Mouse (Mus musculus) CD4-positive helper T cell, adult 2 months (primary cell): ENCODE data around the gene Polr3h.
A peak's percentile ranks its signal among the peaks of the same experiment; 100 is the strongest.

Experiments used
- DNase-seq: peaks from one replicate; pipeline ENCODE4 v3.0.0-alpha.2; 2012; ENCODE audit warnings: low read depth, missing footprints, low spot score

Gene Polr3h

DNA sequence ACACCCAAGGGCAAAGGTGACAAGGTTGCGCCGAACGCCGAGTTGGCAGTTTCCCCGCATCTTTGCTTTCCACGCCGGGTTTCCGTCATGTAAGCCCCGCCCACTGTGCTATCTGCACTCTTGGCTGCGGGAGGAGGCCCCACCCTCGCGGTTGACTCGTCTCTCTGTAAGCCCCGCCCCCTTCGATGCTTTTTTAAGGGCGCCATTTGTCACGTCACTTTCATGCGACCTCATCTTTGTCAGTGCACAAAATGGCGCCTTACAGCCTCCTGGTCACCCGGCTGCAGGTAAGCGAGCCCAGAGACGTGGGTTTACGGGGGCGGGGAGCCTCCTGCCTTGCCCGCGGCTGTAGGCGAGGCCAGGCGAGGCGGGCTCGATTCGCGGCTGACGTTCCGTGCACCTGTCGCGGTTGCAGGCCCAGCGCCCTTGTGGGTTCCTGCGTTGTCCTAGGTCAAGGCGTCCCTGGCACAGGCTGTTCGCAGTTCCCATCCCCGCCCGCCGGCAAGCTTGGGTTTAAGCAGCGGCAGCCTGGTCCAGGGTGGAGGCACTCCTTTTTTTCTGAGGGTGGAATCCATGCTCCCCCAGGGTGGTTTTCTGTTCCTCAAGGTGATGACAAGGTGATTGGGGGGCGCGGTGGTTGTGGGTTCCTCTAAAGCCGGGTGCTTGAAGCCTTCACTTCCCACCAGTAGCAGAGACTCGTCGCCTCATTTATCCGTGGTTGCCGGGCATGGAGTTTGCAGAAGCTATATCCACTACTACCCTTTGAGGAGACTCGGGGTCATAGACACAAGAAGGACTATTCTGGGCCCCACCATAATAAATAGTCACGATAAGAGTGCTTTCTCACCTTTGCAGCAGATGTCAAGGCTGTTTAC is 53.5 kb downstream of the Polr3h start, which contains the start of gene Aco2:
Aco2 (plus strand) TSS at position 48 of the 875 bp plus-strand sequence.
- peak; percentile 99 for DNase-seq

DNA sequence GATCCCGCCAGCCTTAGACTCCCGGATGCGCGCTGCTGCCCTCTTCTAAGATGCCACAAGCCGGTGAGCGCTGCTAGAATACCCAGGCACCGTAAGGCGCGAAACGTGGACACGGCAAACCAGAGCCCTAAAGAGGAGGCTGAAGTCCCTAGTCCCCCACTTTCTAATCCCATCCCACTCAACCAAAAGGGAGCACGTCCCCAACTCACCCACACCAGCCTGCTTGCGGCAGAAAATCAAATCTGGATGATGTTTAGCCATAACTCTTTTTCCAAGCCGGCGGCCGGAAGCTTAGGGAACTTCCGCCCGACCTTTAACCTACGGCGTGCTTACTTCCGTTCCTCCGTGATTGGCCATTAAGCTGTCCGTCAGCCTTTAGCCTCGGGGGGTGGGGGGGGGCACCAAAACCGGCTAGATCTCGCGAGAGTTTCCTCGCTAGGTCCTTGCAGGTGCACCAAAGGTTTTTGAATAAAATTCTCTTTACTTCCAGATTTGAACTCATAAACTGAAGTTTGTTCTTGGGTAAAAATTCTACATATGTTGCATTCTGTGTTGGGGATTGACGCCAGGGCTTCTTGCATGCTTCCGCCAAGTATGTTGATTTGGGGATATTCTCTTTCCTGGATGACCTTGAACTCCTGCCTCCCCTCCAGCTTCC is 54.3 kb downstream of the Polr3h start, which contains the start of gene Phf5a:
Phf5a (minus strand) TSS at position 308 of the 658 bp plus-strand sequence.
- DNase-seq: peak; percentile 98

GRCm38 (mm10) chr15:81869985-81870384 is 56.1 kb downstream of the Polr3h start:
- DNase-seq: no peak

- DNase-seq: no peak
These were observed 61.8 kb downstream of the Polr3h start for GRCm38 (mm10) chr15:81864238-81864637.

GRCm38 (mm10) chr15:81860471-81861135 is 65.4 kb downstream of the Polr3h start:
- no peak for DNase-seq

DNA sequence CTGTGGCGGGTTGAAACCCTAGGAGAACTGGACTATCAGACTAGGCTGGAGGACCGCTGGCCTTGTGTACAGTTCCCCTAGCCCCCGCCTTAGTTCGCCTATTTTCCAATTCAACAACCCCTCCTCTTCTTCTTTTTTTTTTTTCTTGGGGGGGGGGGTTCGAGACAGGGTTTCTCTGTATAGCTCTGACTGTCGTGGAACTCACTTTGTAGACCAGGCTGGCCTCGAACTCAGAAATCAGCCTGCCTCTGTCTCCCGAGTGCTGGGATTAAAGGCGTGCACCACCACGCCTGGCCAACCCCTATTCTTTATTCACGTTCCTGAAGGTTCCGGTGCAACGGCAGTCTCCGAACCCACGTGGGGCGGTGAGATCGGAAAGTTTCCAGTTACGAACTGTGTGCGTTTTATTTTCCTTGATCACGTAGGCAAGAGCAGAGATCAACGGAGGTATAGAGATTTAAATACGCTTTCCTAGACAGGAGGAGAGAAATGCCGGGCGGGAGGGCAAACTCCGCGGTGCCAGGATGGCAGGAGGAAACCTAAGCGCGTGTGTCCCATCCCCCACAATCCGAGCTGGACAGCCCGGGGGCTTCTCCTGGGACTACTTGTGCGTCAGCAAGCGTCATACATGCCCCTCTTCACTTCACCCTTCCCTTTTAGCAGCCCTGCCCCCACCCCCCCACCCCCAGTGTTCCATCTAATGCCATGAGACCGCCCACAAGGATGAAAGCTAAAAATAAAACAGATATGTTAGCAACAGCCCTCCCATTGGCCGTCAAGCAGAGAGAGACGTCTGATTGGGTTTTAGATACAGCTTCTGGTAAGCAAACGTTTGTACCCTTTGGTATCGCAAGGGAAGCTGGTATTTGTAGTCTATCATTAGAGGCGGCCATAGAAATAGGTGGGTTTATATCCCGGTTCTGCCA is 66.4 kb downstream of the Polr3h start:
- DNase-seq: peak; percentile 96

- peak; percentile 81 for DNase-seq
These were observed 67.3 kb downstream of the Polr3h start, which contains the start of gene Tob2 for GRCm38 (mm10) chr15:81858517-81859329. Tob2 (minus strand) TSS chr15:81858796.

GRCm38 (mm10) chr15:81858138-81858516 is 67.9 kb downstream of the Polr3h start:
- peak; percentile 92 for DNase-seq

GRCm38 (mm10) chr15:81857724-81858116 is 68.3 kb downstream of the Polr3h start:
- no peak for DNase-seq

DNA sequence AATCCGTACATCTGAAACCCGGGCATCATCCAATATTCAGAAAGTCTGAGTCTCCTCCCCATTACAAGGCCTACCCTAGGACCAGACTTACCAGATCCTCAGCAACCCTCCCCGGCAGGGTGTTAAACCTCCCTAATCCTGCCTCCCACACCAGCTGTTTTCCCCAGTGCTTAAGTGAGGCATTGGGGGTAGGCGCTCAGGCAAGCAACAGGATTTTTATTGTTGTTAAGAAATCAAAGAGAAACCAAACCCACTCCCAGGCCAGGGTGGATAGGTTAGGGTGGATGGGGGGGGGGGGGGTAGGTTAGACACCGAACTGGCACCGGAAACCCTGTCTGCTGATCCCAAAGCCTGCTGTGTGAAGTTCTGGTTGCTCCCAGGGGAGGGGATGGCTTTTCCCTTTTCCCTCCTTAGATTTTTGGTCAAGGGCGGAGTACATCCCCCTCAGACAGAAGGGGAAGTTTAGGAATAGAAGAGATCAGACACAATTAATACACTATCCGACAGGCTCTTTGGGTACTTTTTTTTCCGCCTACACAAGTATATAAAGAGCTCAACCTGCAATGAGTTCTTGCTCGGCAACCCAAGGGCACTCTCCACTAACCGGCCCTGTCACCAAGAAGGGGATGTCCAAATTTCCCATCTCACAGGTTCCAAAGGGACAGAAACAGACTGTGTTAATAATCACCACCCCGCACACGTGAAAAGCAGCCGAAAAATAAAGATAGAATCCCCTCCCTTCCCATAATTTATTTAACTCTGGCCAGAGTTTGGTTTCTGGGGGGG is 68.9 kb downstream of the Polr3h start:
- DNase-seq: peak; percentile 65

DNA sequence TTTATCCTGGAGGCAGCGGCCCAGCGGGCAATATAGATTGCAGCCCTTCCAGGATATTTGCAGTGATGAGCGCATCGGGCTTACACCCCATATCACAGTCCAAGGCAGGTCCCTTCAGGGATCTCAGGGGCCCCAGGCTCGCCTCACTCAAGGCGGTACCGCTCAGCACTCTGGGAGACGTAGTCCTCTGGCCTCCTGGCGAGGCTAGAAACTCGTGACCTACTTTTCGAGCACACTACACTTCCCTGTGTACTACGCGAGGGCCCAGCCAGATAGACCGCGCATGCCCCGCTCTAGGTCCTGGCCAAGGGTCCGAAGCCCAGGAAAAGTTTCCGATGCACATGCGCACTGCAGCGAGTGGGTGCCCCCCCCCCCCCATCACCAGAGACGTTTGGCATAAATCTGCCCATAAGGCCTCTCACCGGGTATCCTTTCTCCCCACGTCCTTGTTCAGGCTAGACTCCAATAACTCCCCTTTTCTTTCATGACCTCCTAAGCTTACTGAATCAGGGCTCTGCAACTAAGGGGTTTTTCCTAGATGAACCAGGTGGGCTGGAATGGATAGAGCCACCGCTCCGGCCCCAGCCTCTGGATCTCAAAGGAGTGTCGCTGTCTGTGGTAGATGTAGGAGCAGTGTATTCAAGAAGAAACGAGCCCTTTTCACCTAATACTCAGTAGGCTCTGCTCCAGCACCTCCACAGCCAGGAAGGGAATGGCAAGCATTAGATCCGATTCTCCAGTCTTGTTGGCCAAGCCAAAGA is 69.8 kb downstream of the Polr3h start:
- DNase-seq: peak; percentile 87

DNA sequence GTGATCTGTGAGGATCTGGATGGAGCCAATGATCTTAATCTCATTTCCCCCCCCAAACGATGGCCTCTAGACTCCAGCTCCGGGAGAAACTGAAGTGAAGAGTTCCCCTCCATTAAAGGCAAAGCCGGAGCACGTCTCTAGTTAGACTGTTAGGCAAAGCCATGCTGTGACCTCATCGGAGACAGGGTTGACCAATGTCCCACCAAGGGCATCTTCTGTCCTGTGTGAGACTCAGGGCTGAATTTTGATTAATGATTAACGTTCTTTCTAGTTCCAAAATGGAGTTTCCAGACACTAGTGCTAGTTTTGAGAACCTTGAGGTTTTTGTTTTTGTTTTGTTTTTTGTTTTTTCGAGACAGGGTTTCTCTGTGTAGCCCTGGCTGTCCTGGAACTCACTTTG is 73.0 kb downstream of the Polr3h start:
- no peak for DNase-seq

- no peak for DNase-seq
These were observed 73.5 kb downstream of the Polr3h start for GRCm38 (mm10) chr15:81852411-81853000.

GRCm38 (mm10) chr15:81851375-81851774 is 74.7 kb downstream of the Polr3h start:
- DNase-seq: no peak

- DNase-seq: no peak
These were observed 75.3 kb downstream of the Polr3h start for GRCm38 (mm10) chr15:81850718-81851117.

DNA sequence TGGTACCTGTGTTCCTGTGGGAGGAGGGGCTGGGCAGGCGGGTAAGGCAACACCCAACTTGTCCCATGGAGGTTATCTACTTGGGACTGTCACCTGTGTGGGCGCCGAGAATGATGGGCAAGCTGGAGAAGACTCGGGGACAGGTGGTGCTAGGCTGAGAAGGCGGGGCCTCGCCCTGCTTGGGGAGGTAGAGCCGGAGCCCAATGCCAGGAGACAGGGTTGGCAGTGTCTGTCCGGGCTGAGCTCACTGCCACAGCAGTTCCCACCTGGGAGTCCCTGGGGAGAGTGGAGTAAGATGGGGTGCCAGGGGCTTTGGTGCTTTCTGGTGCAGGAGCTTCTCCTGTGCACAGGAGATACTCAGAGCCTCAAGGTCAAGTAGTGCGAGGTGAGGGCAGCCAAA is 76.9 kb downstream of the Polr3h start:
- no peak for DNase-seq

- peak; percentile 82 for DNase-seq
These were observed 77.7 kb downstream of the Polr3h start for GRCm38 (mm10) chr15:81848301-81848700.

- DNase-seq: no peak
These were observed 78.2 kb downstream of the Polr3h start for GRCm38 (mm10) chr15:81847861-81848260.
